Mouse (Mus musculus): ENCODE results near the gene Treml4. TPM values are rescaled to one million over a fixed set of nuclear protein-coding genes. Genes with fewer than 3 reads are reported as not detected.

Treml4 gene
- total RNA-seq, 2 experiments from 2014 or later = not detected

- 0 out of 2 replicates have a peak, but pooled peaks have one; percentile 39 for ATAC-seq (replicated peaks; ENCODE audit: low FRiP score, low TSS enrichment, poor library complexity, severe bottlenecking)
These were observed 57.2 kb downstream of the Treml4 start for GRCm38 (mm10) chr17:48321279-48321678.

DNA sequence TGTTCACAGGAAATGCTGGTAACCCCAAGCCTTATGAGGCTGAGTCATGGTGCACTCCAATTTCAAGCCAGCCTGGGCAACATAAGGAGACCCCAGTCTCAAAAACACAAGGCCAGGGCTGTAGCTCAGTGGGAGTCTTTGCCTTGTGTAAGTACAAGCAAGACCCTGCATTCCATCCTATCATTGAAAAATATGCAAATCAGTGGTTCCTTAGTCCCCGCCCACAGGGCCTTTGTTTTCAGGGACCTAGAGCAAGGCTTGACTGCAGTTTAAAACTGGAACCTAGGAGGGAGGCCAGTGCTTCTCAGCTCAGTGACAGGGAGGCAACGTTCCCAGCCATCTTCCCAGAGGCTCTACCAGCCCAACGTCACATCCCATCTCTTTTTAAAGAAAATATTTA lies 59.1 kb downstream of the Treml4 start:
- peak; percentile 54 for ATAC-seq (replicated peaks; ENCODE audit: low FRiP score, low TSS enrichment, poor library complexity, severe bottlenecking)

GRCm38 (mm10) chr17:48324258-48324657 lies 60.2 kb downstream of the Treml4 start:
- no peak for ATAC-seq (replicated peaks; ENCODE audit: low FRiP score, low TSS enrichment, poor library complexity, severe bottlenecking)

Other genes with a start within 250 kb of the Treml4 start
- not detected in 2 replicates for gene 1700122O11Rik, start 226.0 kb upstream of the Treml4 start, total RNA-seq (2014; fragmentation: Nextera tagmentation)
- gene 1700122O11Rik, start 226.0 kb upstream of the Treml4 start, total RNA-seq (2017) = not detected in 2 replicates
- gene 1700067P10Rik, start 175.0 kb upstream of the Treml4 start, total RNA-seq (2014; fragmentation: Nextera tagmentation) = not detected in 2 replicates
- gene 1700067P10Rik, start 175.0 kb upstream of the Treml4 start, total RNA-seq (2017) = not detected in 2 replicates
- gene 9830107B12Rik, start 118.0 kb upstream of the Treml4 start, total RNA-seq (2014; fragmentation: Nextera tagmentation) = 0.72 TPM in 1 of 2 replicates, not detected in the other
- gene 9830107B12Rik, start 118.0 kb upstream of the Treml4 start, total RNA-seq (2017) = not detected in 2 replicates
- not detected in 2 replicates for gene A530064D06Rik, start 97.0 kb upstream of the Treml4 start, total RNA-seq (2014; fragmentation: Nextera tagmentation)
- gene A530064D06Rik, start 97.0 kb upstream of the Treml4 start, total RNA-seq (2017) = not detected in 2 replicates
- not detected in 2 replicates for gene Trem1, start 31.5 kb upstream of the Treml4 start, total RNA-seq (2014; fragmentation: Nextera tagmentation)
- gene Trem1, start 31.5 kb upstream of the Treml4 start, total RNA-seq (2017) = 0.27 and 0.94 TPM in 2 replicates
- 3.8 TPM in 1 of 2 replicates, not detected in the other for gene Trem3, start 16.5 kb upstream of the Treml4 start, total RNA-seq (2014; fragmentation: Nextera tagmentation)
- gene Trem3, start 16.5 kb upstream of the Treml4 start, total RNA-seq (2017) = 0.84 TPM in 1 of 2 replicates, not detected in the other
- 39.3 and 64.8 TPM in 2 replicates for gene Treml2, start 35.2 kb downstream of the Treml4 start, total RNA-seq (2014; fragmentation: Nextera tagmentation)
- gene Treml2, start 35.2 kb downstream of the Treml4 start, total RNA-seq (2017) = 23.7 and 37.2 TPM in 2 replicates
- gene B430306N03Rik, start 51.8 kb downstream of the Treml4 start, total RNA-seq (2014; fragmentation: Nextera tagmentation) = 0.12 TPM in 1 of 2 replicates, not detected in the other
- gene B430306N03Rik, start 51.8 kb downstream of the Treml4 start, total RNA-seq (2017) = 0.28 TPM in 1 of 2 replicates, not detected in the other
- gene Trem2, start 82.1 kb downstream of the Treml4 start, total RNA-seq (2014; fragmentation: Nextera tagmentation) = not detected in 2 replicates
- 0.19 TPM in 1 of 2 replicates, not detected in the other for gene Trem2, start 82.1 kb downstream of the Treml4 start, total RNA-seq (2017)
- gene Treml1, start 95.6 kb downstream of the Treml4 start, total RNA-seq (2014; fragmentation: Nextera tagmentation) = 1.0 and 1.7 TPM in 2 replicates
- 5.2 and 12.9 TPM in 2 replicates for gene Treml1, start 95.6 kb downstream of the Treml4 start, total RNA-seq (2017)
- gene Nfya, start 145.6 kb downstream of the Treml4 start, total RNA-seq (2014; fragmentation: Nextera tagmentation) = 89.3 and 113 TPM in 2 replicates
- gene Nfya, start 145.6 kb downstream of the Treml4 start, total RNA-seq (2017) = 32.8 and 55.7 TPM in 2 replicates
- 56.0 and 61.4 TPM in 2 replicates for gene Oard1, start 145.7 kb downstream of the Treml4 start, total RNA-seq (2014; fragmentation: Nextera tagmentation)
- 76.9 and 90.2 TPM in 2 replicates for gene Oard1, start 145.7 kb downstream of the Treml4 start, total RNA-seq (2017)
- 1.7 TPM in 1 of 2 replicates, not detected in the other for gene Apobec2, start 168.6 kb downstream of the Treml4 start, total RNA-seq (2014; fragmentation: Nextera tagmentation)
- 0.30 TPM in 1 of 2 replicates, not detected in the other for gene Apobec2, start 168.6 kb downstream of the Treml4 start, total RNA-seq (2017)
- gene Tspo2, start 187.2 kb downstream of the Treml4 start, total RNA-seq (2014; fragmentation: Nextera tagmentation) = 192 and 203 TPM in 2 replicates
- gene Tspo2, start 187.2 kb downstream of the Treml4 start, total RNA-seq (2017) = 86.3 and 160 TPM in 2 replicates
- 4.2 and 7.1 TPM in 2 replicates for gene Unc5cl, start 190.6 kb downstream of the Treml4 start, total RNA-seq (2014; fragmentation: Nextera tagmentation)
- 5.1 and 5.7 TPM in 2 replicates for gene Unc5cl, start 190.6 kb downstream of the Treml4 start, total RNA-seq (2017)

Measured in megakaryocyte-erythroid progenitor cell, adult 5-6 weeks (primary cell).